Mouse (Mus musculus) cerebellum, adult 9-11 months (tissue): Measurements from ENCODE around the gene Hsd11b1.
"Not testable (repeated sequence)": the region's sequence is repeated elsewhere in the genome, so short reads cannot be mapped to it uniquely, and the experiment has no call there.

Source experiments
- DNase-seq: peaks from one replicate; pipeline ENCODE4 v3.0.0; 2022

The Hsd11b1 gene

GRCm38 (mm10) chr1:193263955-193264598 is at the start of gene Hsd11b1:
Hsd11b1 (minus strand) TSS chr1:193264075.
- no peak for DNase-seq

GRCm38 (mm10) chr1:193311596-193311995 is 47.7 kb upstream of the Hsd11b1 start:
- no peak for DNase-seq

- DNase-seq: no peak
Observed at GRCm38 (mm10) chr1:193310519-193311085, 46.7 kb upstream of the Hsd11b1 start.

- no peak for DNase-seq
Observed at GRCm38 (mm10) chr1:193309785-193310518, 46.1 kb upstream of the Hsd11b1 start.

- DNase-seq: no peak
Observed at GRCm38 (mm10) chr1:193306832-193307231, 43.0 kb upstream of the Hsd11b1 start.

GRCm38 (mm10) chr1:193305386-193305785 is 41.5 kb upstream of the Hsd11b1 start:
- DNase-seq: peak; percentile 86

- no peak for DNase-seq
Observed at GRCm38 (mm10) chr1:193303096-193303495, 39.2 kb upstream of the Hsd11b1 start.

- no peak for DNase-seq
Observed at GRCm38 (mm10) chr1:193302093-193302405, 38.2 kb upstream of the Hsd11b1 start.

- peak; percentile 65 for DNase-seq
Observed at GRCm38 (mm10) chr1:193301216-193302092, 37.6 kb upstream of the Hsd11b1 start.

GRCm38 (mm10) chr1:193299995-193300394 is 36.1 kb upstream of the Hsd11b1 start:
- no peak for DNase-seq

GRCm38 (mm10) chr1:193298141-193298765 is 34.4 kb upstream of the Hsd11b1 start:
- DNase-seq: no peak

GRCm38 (mm10) chr1:193295920-193296319 is 32.0 kb upstream of the Hsd11b1 start:
- DNase-seq: no peak

- DNase-seq: no peak
Observed at GRCm38 (mm10) chr1:193293926-193294325, 30.1 kb upstream of the Hsd11b1 start.

GRCm38 (mm10) chr1:193293039-193293438 is 29.2 kb upstream of the Hsd11b1 start:
- no peak for DNase-seq

GRCm38 (mm10) chr1:193290686-193291085 is 26.8 kb upstream of the Hsd11b1 start:
- DNase-seq: no peak

- no peak for DNase-seq
Observed at GRCm38 (mm10) chr1:193289914-193290313, 26.0 kb upstream of the Hsd11b1 start.

- DNase-seq: no peak
Observed at GRCm38 (mm10) chr1:193289076-193289475, 25.2 kb upstream of the Hsd11b1 start.

- no peak for DNase-seq
Observed at GRCm38 (mm10) chr1:193287578-193287977, 23.7 kb upstream of the Hsd11b1 start.

- not testable (repeated sequence) for DNase-seq
Observed at GRCm38 (mm10) chr1:193285766-193286325, 22.0 kb upstream of the Hsd11b1 start.

GRCm38 (mm10) chr1:193284228-193284779 is 20.4 kb upstream of the Hsd11b1 start:
- no peak for DNase-seq

GRCm38 (mm10) chr1:193281344-193281743 is 17.5 kb upstream of the Hsd11b1 start:
- no peak for DNase-seq

GRCm38 (mm10) chr1:193279492-193279891 is 15.6 kb upstream of the Hsd11b1 start:
- DNase-seq: no peak
